Mouse (Mus musculus) stomach, embryonic 15.5 days (tissue): ENCODE results near the gene Zfp772. TPM values are rescaled to one million over a fixed set of nuclear protein-coding genes. Genes with fewer than 3 reads are reported as not detected.
"Not testable (repeated sequence)": the region's sequence is repeated elsewhere in the genome, so short reads cannot be mapped to it uniquely, and the experiment has no call there.

Experiments
- ATAC-seq: fragments of 200-750 bp; cut with Nextera tagmentation; 2 replicates; pipeline ENCODE4 v1.8.0; 2017; ENCODE audit warnings: low read depth, moderate number of reproducible peaks, moderate TSS enrichment; ENCODE audit not compliant: insufficient read depth, low FRiP score
- H3K27ac ChIP-seq: fragments of 300-500 bp; sonication (generic); 2 replicates; pipeline ENCODE4 v1.5.1; 2015; ENCODE audit warnings: mild to moderate bottlenecking, inconsistent platforms
- H3K27me3 ChIP-seq: fragments of 300-500 bp; sonication (generic); replicated peaks from 2 replicates; pipeline ENCODE4 v1.6.1; 2015; ENCODE audit warnings: inconsistent platforms
- H3K36me3 ChIP-seq: fragments of 300-500 bp; sonication (generic); 2 replicates; pipeline ENCODE4 v1.6.1; 2015; ENCODE audit warnings: inconsistent platforms
- H3K4me1 ChIP-seq: fragments of 300-500 bp; sonication (generic); 2 replicates; pipeline ENCODE4 v1.6.1; 2015; ENCODE audit warnings: inconsistent platforms
- H3K4me2 ChIP-seq: fragments of 300-500 bp; sonication (generic); 2 replicates; pipeline ENCODE4 v1.6.1; 2015; ENCODE audit warnings: mild to moderate bottlenecking, inconsistent platforms
- H3K4me3 ChIP-seq: fragments of 300-500 bp; sonication (generic); replicated peaks from 2 replicates; pipeline ENCODE4 v1.5.1; 2015; ENCODE audit warnings: inconsistent platforms
- H3K9ac ChIP-seq: fragments of 300-500 bp; sonication (generic); 2 replicates; pipeline ENCODE4 v1.6.1; 2015; ENCODE audit warnings: inconsistent platforms
- H3K9me3 ChIP-seq: fragments of 300-500 bp; sonication (generic); 2 replicates; pipeline ENCODE4 v1.6.1; 2016; ENCODE audit warnings: inconsistent platforms
- WGBS: fragments of 180-500 bp; shearing (Covaris S2); methylation state at CpG from one replicate; pipeline ENCODE4 v1.1.7; 2015; 5-methylcytosine and 5-hydroxymethylcytosine counted together
- polyA plus RNA-seq: library from polyadenylated mRNA; unstranded; fragments of >200 nt; fragmentation: Nextera tagmentation; extraction: Ambion mirVana; gene quantifications from 2 replicates; pipeline ENCODE4 v1.2.1, GENCODE M21; 2015

The Zfp772 gene
- polyA plus RNA-seq, result 6.6 TPM in 2 replicates

GRCm38 (mm10) chr7:7209313-7210151 lies at the start of gene Zfp772:
Gene Zfp772 (minus strand): TSS chr7:7209998.
- H3K4me3 ChIP-seq, result peak within 1 kb of the TSS; percentile 55
- H3K4me2 ChIP-seq, result peak within 1 kb of the TSS; percentile 58
- H3K27ac ChIP-seq, H3K36me3 ChIP-seq, H3K9me3 ChIP-seq, H3K27me3 ChIP-seq, ATAC-seq, H3K4me1 ChIP-seq: not testable (repeated sequence)
- 3% methylated on average over 24 of the region's 24 CpGs for WGBS
- H3K9ac ChIP-seq, result 0 out of 2 replicates have a peak within 1 kb of the TSS, but pooled peaks have one; percentile 39

GRCm38 (mm10) chr7:7247228-7247627 lies 37.4 kb upstream of the Zfp772 start, which contains the start of gene Vmn2r29:
Gene Vmn2r29 (minus strand): TSS chr7:7247328.
- H3K9ac ChIP-seq, H3K4me3 ChIP-seq, H3K9me3 ChIP-seq, H3K27me3 ChIP-seq, H3K4me1 ChIP-seq, H3K4me2 ChIP-seq, ATAC-seq, H3K36me3 ChIP-seq, H3K27ac ChIP-seq: not testable (repeated sequence)
- WGBS, result no CpG with 5 or more reads among the region's 1 CpGs

GRCm38 (mm10) chr7:7188191-7188942 lies 21.4 kb downstream of the Zfp772 start:
- WGBS, result 9% methylated on average over 18 of the region's 18 CpGs
- no peak overlapping the region for H3K9ac ChIP-seq
- peak overlapping the region; percentile 53 for H3K4me3 ChIP-seq
- H3K36me3 ChIP-seq, result no peaks in the 10 kb centered on the region
- peak overlapping the region; percentile 49 for H3K4me2 ChIP-seq
- ATAC-seq, result peak; percentile 93
- H3K9me3 ChIP-seq, result no peaks in the 10 kb centered on the region
- no peak overlapping the region for H3K27ac ChIP-seq
- H3K27me3 ChIP-seq, result no peaks in the 10 kb centered on the region
- 0 out of 2 replicates have a peak, but pooled peaks cover 4% of the 10 kb centered on the region for H3K4me1 ChIP-seq

- Histone ChIP-seq H3K4me3 (peak overlapping the region; percentile 53), H3K4me1 (0 out of 2 replicates have a peak, but pooled peaks cover 4% of the 10 kb centered on the region), H3K36me3 (peaks cover 4% of the 10 kb centered on the region; the same call in 1 of the 2 replicates), H3K9ac (no peak overlapping the region), H3K27ac (no peak overlapping the region), H3K27me3 (no peaks in the 10 kb centered on the region), H3K9me3 (no peaks in the 10 kb centered on the region), H3K4me2 (peak overlapping the region; percentile 49)
- ATAC-seq, result peak; percentile 42; the same call in 1 of the 2 replicates
- 17% methylated on average over 13 of the region's 13 CpGs for WGBS
Measured at GRCm38 (mm10) chr7:7187417-7188190, 22.2 kb downstream of the Zfp772 start.

- no peak overlapping the region for H3K4me3 ChIP-seq
- H3K9ac ChIP-seq, result no peak overlapping the region
Measured at GRCm38 (mm10) chr7:7185897-7186296, 23.9 kb downstream of the Zfp772 start.

DNA sequence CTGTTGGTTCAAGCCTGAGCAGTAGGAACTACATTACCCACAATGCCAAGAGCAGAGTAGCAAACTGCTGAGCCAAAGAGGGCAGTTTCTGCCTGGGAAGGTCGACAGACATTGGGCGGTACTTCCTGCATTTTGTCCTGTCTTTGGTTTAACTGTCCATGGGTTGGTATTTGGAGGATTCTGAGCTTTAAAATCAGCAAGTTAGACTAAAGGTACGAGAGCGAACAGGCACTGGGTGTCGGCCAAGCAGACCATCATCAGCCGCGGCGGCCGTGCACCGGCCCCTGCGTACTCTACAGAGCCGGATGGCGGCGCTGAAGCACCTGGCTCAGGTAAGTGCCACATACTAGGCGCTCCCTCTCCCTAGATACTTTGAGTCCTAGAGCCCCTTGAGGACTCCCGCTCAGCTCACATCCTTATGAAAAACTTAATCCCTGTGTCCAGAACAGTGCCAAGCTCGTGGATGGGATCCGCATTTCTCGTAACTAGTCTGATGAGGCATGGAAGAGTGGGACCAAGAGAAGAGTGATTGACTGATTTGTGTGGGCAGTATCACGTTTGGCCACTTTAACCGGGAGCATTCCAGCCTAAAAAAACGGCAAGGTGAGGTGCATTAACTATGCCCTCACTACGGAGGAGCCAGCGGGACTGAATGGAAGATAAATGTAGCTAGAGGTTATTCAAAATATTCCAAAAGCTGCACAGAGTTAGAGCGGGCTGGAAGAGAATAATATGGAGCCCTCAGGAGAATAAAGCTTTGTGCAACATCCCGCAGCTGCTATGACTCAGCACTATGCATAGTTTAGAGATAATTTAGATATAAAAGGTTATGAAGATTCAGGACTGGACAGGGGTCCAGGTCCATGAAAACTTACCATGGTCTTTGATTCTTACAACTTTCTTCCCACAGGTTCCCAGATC lies 38.3 kb downstream of the Zfp772 start, which contains the start of gene Zfp418:
Zfp418 (plus strand) TSS at position 104 of the 921 bp plus-strand sequence.
- peak within 1 kb of the TSS; percentile 66 for H3K4me3 ChIP-seq

More at GRCm38 (mm10) chr7:7185897-7186296, 23.9 kb downstream of the Zfp772 start:
- 0 out of 2 replicates have a peak, but pooled peaks cover 4% of the 10 kb centered on the region for H3K4me1 ChIP-seq
- no peak overlapping the region for H3K27ac ChIP-seq
- WGBS, result 85% methylated on average over 1 of the region's 1 CpGs
- no peak overlapping the region for H3K4me2 ChIP-seq
- H3K36me3 ChIP-seq, result peaks cover 14% of the 10 kb centered on the region; the same call in 1 of the 2 replicates
- H3K27me3 ChIP-seq, result no peaks in the 10 kb centered on the region
- H3K9me3 ChIP-seq, result no peaks in the 10 kb centered on the region
- no peak for ATAC-seq

More for the DNA sequence above, 38.3 kb downstream of the Zfp772 start, which contains the start of gene Zfp418:
- 1% methylated on average over 26 of the region's 26 CpGs for WGBS
- peak within 1 kb of the TSS; percentile 59 for H3K4me2 ChIP-seq
- H3K27ac ChIP-seq, result peak within 1 kb of the TSS; percentile 80; the same call in 1 of the 2 replicates
- peaks cover 3% of the 10 kb centered on the region; the same call in 1 of the 2 replicates for H3K36me3 ChIP-seq
- H3K27me3 ChIP-seq, result no peaks in the 10 kb centered on the region
- H3K9ac ChIP-seq, result peak within 1 kb of the TSS; percentile 35
- peaks cover 2% of the 10 kb centered on the region; the same call in 1 of the 2 replicates for H3K4me1 ChIP-seq
- ATAC-seq, result peak; percentile 95
- no peaks in the 10 kb centered on the region for H3K9me3 ChIP-seq

Other genes starting within 250 kb of the Zfp772 start
- not detected in 2 replicates for gene Aurkc, start 214.7 kb downstream of the Zfp772 start, polyA plus RNA-seq
- 13.2 and 13.5 TPM in 2 replicates for gene Zfp954, start 88.5 kb downstream of the Zfp772 start, polyA plus RNA-seq
- 1.6 and 2.0 TPM in 2 replicates for gene Zfp773, start 73.2 kb downstream of the Zfp772 start, polyA plus RNA-seq
- 2.5 TPM in 2 replicates for gene Zfp418, start 38.7 kb downstream of the Zfp772 start, polyA plus RNA-seq
- 0.15 and 0.62 TPM in 2 replicates for gene Vmn2r29, start 37.3 kb upstream of the Zfp772 start, polyA plus RNA-seq
- gene Gm45844, start 68.3 kb upstream of the Zfp772 start, polyA plus RNA-seq, result 2.5 and 3.1 TPM in 2 replicates
- 49.3 and 51.1 TPM in 2 replicates for gene Clcn4, start 90.9 kb upstream of the Zfp772 start, polyA plus RNA-seq
- gene Vmn2r30, start 127.6 kb upstream of the Zfp772 start, polyA plus RNA-seq, result not detected in 2 replicates
- not detected in 2 replicates for gene Gm45783, start 164.6 kb upstream of the Zfp772 start, polyA plus RNA-seq
- gene Vmn2r31, start 189.7 kb upstream of the Zfp772 start, polyA plus RNA-seq, result not detected in 2 replicates